Mouse (Mus musculus) forebrain, postnatal 0 days (tissue): ENCODE data around the gene Esrrg. TPM values are rescaled to one million over a fixed set of nuclear protein-coding genes. Genes with fewer than 3 reads are reported as not detected.
A peak's percentile ranks its signal among the peaks of the same experiment; 100 is the strongest.

Experiments
- ATAC-seq: fragments of 200-750 bp; cut with Nextera tagmentation; 2 replicates; pipeline ENCODE4 v1.8.0; 2017; ENCODE audit warnings: mild to moderate bottlenecking, moderate library complexity
- DNase-seq: peaks from one replicate; pipeline ENCODE4 v3.0.0-alpha.2; 2015
- H3K27ac ChIP-seq: fragments of 300-500 bp; sonication (generic); 2 replicates; pipeline ENCODE4 v1.5.1; 2014; ENCODE audit warnings: low read depth, mild to moderate bottlenecking, antibody characterized with exemption, low read length, moderate library complexity, mixed read lengths
- H3K27me3 ChIP-seq: fragments of 300-500 bp; sonication (generic); 2 replicates; pipeline ENCODE4 v1.6.1; 2014; ENCODE audit warnings: mild to moderate bottlenecking, low read length, mixed read lengths; ENCODE audit not compliant: insufficient read depth
- H3K36me3 ChIP-seq: fragments of 300-500 bp; sonication (generic); 2 replicates; pipeline ENCODE4 v1.6.1; 2014; ENCODE audit warnings: mild to moderate bottlenecking, moderate library complexity; ENCODE audit not compliant: insufficient read depth
- H3K4me1 ChIP-seq: fragments of 300-500 bp; sonication (generic); 2 replicates; pipeline ENCODE4 v1.6.1; 2014; ENCODE audit warnings: antibody characterized with exemption; ENCODE audit not compliant: insufficient read depth
- H3K4me2 ChIP-seq: fragments of 300-500 bp; sonication (generic); 2 replicates; pipeline ENCODE4 v1.6.1; 2014; ENCODE audit warnings: low read depth, mild to moderate bottlenecking, moderate library complexity
- H3K4me3 ChIP-seq: fragments of 300-500 bp; sonication (generic); 2 replicates; pipeline ENCODE4 v1.5.1; 2014; ENCODE audit warnings: low read depth, low read length, mixed read lengths
- H3K9ac ChIP-seq: fragments of 300-500 bp; sonication (generic); 2 replicates; pipeline ENCODE4 v1.6.1; 2014; ENCODE audit warnings: mild to moderate bottlenecking
- H3K9me3 ChIP-seq: fragments of 300-500 bp; sonication (generic); 2 replicates; pipeline ENCODE4 v1.6.1; 2016; ENCODE audit warnings: low read length
- CTCF ChIP-seq: sonication (generic); IDR thresholded peaks from 2 replicates; pipeline ENCODE4 v1.5.1; 2016; ENCODE audit warnings: antibody characterized with exemption, control low read depth, low read depth
- WGBS: fragments of 180-500 bp; shearing (Covaris S2); extraction: QIAGEN DNeasy Blood & Tissue Kit; methylation state at CpG from one replicate; pipeline ENCODE4 v1.1.7; 2014; 5-methylcytosine and 5-hydroxymethylcytosine counted together
- polyA plus RNA-seq: library from polyadenylated mRNA; unstranded; fragments of >200 nt; fragmentation: Nextera tagmentation; extraction: Ambion mirVana; gene quantifications from 2 replicates; pipeline ENCODE4 v1.2.1, GENCODE M21; 2015
- total RNA-seq: library from RNA; depleted of rRNA; stranded (reverse); fragments of >200 nt; gene quantifications from 2 replicates; pipeline ENCODE4 v1.2.3, GENCODE M21; 2014

Gene Esrrg
- total and polyA plus RNA-seq, 2 experiments from 2014 or later: 9.2 to 11.9 TPM

DNA sequence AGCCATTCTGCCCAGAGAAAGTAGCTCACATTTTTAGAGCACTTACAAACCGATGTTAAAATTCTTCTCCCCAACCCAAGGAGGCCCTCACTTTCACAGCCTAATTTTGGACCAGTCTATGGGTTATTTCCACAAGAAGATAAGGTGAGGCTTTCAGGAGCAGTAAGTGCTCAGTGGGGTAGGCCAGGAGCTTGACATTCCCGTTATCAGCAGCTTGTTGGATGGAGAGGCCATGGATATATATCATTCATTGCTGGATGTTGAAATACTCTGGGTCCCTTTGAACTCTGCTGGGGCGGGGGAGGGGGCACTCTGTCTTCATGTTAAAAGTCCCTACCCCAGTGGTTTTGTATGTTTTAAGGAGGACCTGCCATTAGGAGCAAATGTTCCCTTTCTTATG lies 494.6 kb downstream of the Esrrg start:
- ATAC-seq (no peak), DNase-seq (no peak)
- Histone ChIP-seq H3K4me1 (no peaks in the 10 kb centered on the region), H3K9ac (no peak overlapping the region), H3K9me3 (no peaks in the 10 kb centered on the region), H3K4me2 (no peak overlapping the region), H3K27ac (no peak overlapping the region), H3K27me3 (no peaks in the 10 kb centered on the region; the same call in 1 of the 2 replicates), H3K4me3 (no peak overlapping the region), H3K36me3 (no peaks in the 10 kb centered on the region)
- no peak for TF ChIP-seq CTCF
- 62% methylated on average over 3 of the region's 3 CpGs for WGBS

DNA sequence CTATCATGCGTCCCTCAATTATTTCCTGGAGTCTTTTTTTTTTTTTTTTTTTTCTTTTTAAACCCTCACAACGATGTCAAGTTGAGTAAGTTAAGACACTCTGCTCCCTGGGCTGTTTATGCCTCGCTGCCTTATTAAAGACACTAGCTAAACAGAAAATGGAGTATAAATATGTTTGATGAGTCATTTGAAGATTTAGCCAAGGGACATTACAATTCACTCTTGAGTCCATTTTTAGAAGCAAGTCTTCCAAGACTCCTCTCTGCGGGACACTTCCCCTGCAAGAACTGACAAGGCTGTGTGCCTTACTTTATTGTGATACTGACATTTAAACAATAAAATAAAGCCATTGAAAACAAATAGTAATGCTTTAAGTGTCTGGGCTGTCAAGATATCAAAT lies 496.9 kb downstream of the Esrrg start:
- Histone ChIP-seq H3K36me3 (no peaks in the 10 kb centered on the region), H3K4me2 (no peak overlapping the region), H3K9ac (no peak overlapping the region), H3K27me3 (no peaks in the 10 kb centered on the region; the same call in 1 of the 2 replicates), H3K27ac (no peak overlapping the region), H3K4me3 (no peak overlapping the region), H3K9me3 (no peaks in the 10 kb centered on the region), H3K4me1 (no peaks in the 10 kb centered on the region)
- no peak for ATAC-seq
- WGBS: 27% methylated on average over 4 of the region's 4 CpGs
- TF ChIP-seq CTCF: no peak
- DNase-seq: no peak

DNA sequence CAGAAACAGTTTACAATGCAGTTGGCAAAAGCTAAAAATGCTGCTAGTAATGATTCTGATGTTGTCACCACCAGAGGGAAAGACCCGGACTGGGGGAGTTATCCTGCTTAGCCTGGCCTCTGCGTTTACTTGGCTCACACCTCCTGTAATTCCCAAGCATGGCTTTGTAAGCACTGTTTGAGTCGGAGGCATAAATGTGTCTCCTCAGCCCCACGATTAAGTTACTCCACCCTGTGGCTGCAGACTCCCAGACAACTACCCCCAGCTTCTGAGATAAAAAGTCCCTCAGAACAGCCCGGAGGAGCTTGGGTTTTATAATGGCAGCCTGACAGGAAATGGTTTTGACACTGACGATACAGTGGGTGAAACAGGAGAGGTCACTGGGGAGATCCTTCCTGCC lies 499.4 kb downstream of the Esrrg start:
- Histone ChIP-seq H3K4me1 (no peaks in the 10 kb centered on the region), H3K4me2 (no peak overlapping the region), H3K36me3 (no peaks in the 10 kb centered on the region), H3K9me3 (no peaks in the 10 kb centered on the region), H3K9ac (no peak overlapping the region), H3K27ac (no peak overlapping the region), H3K4me3 (no peak overlapping the region), H3K27me3 (no peaks in the 10 kb centered on the region; the same call in 1 of the 2 replicates)
- TF ChIP-seq CTCF: no peak
- WGBS: 58% methylated on average over 6 of the region's 6 CpGs
- DNase-seq (no peak), ATAC-seq (no peak)

DNA sequence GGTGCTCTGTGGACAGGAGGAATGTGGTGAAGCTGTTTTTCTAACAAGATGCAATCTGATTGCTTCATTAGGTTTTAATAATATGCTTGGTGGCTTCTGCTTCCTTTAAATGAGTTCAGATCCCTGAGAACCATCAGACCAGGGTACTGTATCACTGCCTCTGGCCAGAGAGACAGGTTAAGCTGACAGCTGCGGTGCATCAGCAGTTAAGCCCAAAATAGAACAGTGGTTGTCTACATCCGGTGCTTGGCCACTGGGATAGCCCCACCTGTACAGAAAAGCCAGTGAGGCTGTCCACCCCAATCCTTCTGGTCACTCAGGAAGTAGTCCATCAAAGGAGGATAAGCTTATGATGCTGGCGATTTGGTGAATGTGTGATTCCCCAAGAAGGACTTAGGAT lies 503.0 kb downstream of the Esrrg start:
- Histone ChIP-seq H3K4me1 (no peaks in the 10 kb centered on the region), H3K4me2 (no peak overlapping the region), H3K9me3 (no peaks in the 10 kb centered on the region), H3K27me3 (no peaks in the 10 kb centered on the region), H3K36me3 (no peaks in the 10 kb centered on the region), H3K9ac (no peak overlapping the region), H3K27ac (no peak overlapping the region), H3K4me3 (no peak overlapping the region)
- DNase-seq: no peak
- 86% methylated on average over 3 of the region's 3 CpGs for WGBS
- TF ChIP-seq CTCF: no peak
- ATAC-seq: no peak

DNA sequence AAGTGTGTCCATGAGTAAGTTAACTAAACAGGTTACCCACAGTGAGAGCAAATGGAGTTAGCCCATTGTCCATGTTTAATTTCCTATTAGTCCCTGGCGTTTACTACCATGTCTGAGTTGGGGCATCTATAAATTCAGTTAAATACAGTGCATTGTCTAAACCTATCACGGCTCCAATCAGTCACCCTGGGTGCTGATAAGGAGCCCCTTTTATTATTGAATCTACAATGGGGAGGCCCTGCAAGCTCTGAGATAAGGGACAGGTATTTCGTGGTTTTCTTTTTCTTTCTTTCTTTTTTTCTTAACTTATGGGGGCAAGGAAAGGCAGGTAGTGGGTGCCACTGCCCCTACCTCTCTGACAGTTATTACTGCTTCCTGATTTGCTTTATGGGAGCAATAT lies 504.6 kb downstream of the Esrrg start:
- Histone ChIP-seq H3K27me3 (no peaks in the 10 kb centered on the region), H3K4me2 (no peak overlapping the region), H3K9me3 (no peaks in the 10 kb centered on the region), H3K36me3 (no peaks in the 10 kb centered on the region), H3K9ac (no peak overlapping the region), H3K4me3 (no peak overlapping the region), H3K4me1 (no peaks in the 10 kb centered on the region), H3K27ac (no peak overlapping the region)
- ATAC-seq (no peak), DNase-seq (no peak)
- no peak for TF ChIP-seq CTCF
- 76% methylated on average over 3 of the region's 3 CpGs for WGBS

DNA sequence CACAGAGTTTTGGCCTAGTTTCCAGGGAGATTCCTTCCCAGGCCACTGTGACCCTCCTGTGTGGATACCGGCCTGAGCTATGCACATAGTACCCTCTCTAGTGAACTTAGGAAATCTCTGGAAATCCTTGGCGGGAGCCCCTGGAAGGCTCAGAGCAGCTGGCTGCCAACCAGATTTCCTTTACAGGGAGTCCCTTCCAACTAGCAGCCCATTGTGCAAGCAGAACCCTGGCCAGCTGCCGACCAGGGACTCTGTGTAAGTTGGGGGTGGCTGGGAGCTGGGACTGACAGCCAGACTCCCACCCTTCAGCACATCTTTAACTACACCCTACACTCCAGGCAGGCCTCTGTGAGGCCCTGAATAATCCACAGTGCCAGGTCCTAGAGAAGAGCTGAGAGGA lies 509.5 kb downstream of the Esrrg start:
- Histone ChIP-seq H3K9ac (no peak overlapping the region), H3K4me1 (no peaks in the 10 kb centered on the region), H3K4me3 (no peak overlapping the region), H3K9me3 (no peaks in the 10 kb centered on the region), H3K36me3 (no peaks in the 10 kb centered on the region), H3K27me3 (no peaks in the 10 kb centered on the region), H3K27ac (0 out of 2 replicates have a peak overlapping the region, but pooled peaks have one; percentile 9), H3K4me2 (no peak overlapping the region)
- WGBS: 19% methylated on average over 3 of the region's 3 CpGs
- DNase-seq: peak; percentile 81
- no peak for TF ChIP-seq CTCF
- peak; percentile 86 for ATAC-seq

DNA sequence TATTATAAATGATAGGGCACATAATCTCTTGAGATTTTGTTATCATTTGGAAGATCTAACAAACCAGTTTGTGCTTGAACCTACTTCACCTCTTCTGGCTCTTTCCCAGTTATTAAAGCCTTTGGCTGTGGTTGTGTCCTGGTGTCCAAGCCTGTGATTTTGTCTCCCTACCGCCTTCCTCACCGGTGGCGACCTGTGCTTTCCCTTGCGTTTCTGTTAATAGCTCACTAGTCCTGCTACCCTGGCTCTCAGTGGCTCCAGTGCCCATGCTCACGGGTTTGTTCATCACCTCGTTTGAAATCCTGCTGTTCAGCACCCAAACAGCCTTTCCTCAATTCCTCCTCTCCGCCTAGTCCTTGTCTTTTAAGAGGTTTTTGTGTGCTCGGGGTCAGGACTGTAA lies 511.2 kb downstream of the Esrrg start:
- no peak for ATAC-seq
- Histone ChIP-seq H3K9ac (no peak overlapping the region), H3K9me3 (no peaks in the 10 kb centered on the region), H3K4me1 (no peaks in the 10 kb centered on the region), H3K36me3 (no peaks in the 10 kb centered on the region), H3K27me3 (no peaks in the 10 kb centered on the region), H3K27ac (no peak overlapping the region), H3K4me2 (no peak overlapping the region), H3K4me3 (no peak overlapping the region)
- WGBS: 86% methylated on average over 8 of the region's 8 CpGs
- DNase-seq: no peak
- TF ChIP-seq CTCF: no peak
